Mouse (Mus musculus) embryo, embryonic 10.5 days (tissue): Measurements from ENCODE around the gene 4933407L21Rik.

ENCODE experiments used
- DNase-seq: peaks from one replicate; pipeline ENCODE4 v3.0.0-alpha.2; 2015; ENCODE audit warnings: low spot score

Gene 4933407L21Rik

DNA sequence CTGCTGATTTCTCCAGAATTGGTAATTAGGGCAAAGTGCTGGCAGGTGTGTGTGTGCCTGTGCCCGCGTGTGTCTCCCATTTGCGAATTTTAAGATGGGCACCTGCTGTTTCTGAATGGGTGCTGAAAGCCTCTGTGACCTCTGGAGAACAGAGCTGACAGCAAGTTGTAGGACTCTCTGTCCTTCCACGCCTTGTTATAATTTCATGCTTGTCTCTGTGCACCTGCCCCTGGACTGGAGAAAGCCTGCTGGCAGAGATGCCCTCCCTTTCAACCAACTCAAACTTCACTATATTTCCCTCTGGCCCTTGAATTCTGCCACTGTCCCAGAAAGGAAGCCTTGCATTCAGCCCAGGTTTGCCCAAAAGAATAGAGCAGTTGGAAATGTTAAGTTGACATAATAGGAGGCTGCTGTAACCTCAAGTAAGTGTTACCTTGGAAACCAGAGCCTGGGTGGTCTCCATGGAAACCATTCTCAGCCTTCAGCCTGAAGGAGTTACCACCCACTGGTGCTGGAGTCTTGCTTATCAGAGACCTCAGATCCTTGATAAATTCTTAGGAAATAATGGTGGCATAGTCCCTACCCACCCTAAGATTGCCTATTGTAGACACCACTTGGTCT, 11.3 kb upstream of the 4933407L21Rik start:
- peak; percentile 78 for DNase-seq

DNA sequence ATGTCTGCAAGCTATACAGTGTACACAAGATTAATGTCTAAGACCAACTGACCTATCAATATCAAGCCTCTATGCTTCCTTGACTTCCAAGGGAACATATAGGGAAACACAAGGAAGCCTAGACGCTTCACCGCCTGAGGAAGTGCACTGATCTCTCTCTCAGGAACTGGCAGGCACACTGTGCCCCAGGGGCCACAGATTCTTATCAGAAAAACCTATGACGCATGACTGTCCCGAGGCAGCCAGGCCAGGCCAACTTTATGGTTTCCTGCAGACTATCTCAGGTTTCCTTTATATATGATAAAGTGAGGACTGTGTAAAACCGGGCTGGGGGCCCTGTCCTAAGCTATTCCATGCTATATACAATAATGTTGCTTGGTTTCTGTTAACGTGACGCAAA, 8.7 kb upstream of the 4933407L21Rik start:
- DNase-seq: no peak

DNA sequence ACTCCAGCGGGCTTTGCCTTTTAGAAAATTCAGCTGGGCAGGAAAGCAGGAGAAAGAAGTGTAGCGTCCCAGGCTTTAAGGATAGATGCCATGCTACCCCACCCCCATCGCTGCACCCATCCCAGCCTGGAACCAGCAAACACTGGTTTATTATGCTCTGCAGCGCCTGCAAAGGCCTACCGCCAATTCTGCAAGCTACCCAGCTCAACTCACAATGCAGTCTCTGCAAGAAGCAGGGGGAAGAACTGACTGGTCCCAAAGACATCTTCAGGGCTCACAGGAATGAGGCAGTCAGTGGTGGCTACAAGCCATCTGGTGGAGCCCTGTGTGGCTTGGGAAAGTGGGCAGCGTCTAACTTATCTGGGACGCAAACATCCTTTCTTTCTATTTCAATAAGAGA, 6.6 kb upstream of the 4933407L21Rik start:
- no peak for DNase-seq

DNA sequence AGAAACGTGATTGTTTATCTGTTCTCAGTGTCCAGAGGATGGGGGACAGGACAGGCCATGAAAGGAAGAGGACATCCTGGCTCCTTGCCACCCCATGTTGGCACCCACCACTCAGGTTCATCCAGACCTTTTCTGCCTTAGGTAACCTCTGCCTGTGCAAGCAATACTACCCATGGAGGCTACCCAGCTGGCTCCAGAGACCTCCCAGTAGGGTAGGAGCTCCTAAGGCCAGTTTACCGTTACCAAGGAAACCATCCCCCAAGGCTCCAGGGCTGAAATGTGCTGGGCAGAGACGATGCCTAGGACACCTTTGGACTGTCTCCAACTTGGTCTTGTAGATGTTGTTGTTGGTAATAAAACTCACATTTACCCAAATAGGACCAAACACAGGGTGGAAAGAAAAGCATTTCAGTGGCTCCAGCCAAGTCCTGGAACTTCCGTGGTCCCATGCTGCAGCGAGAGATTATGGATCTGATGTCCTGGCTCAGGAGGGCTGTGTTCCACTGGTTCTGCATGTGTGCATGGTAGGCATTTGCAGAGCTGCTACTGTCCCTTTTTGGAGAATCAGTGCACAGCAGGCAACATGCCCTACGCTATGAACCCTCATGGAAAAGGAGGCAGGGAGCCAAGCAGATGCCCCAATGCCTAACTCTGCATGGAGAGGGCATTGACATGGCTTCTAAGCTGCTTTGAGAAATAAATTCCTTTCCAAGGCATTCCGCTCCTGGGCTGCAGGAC, 6.0 kb upstream of the 4933407L21Rik start:
- DNase-seq: no peak

DNA sequence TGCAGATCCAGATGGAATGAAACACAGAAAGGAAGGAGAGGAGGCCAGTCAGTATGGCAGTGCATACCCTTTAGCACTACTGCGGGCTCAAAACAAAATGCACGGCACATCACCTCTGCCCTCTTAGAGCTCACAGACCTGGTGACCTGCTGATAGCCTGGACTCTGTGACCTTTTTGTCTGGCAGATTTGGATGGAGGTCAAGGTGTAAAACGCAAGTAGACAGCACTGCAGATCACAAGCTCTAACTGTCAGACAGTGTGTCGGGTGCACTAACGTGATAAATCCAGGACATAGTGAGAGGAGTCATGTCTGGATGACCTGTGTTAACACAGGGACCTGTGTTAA, 5.4 kb upstream of the 4933407L21Rik start:
- DNase-seq: no peak

DNA sequence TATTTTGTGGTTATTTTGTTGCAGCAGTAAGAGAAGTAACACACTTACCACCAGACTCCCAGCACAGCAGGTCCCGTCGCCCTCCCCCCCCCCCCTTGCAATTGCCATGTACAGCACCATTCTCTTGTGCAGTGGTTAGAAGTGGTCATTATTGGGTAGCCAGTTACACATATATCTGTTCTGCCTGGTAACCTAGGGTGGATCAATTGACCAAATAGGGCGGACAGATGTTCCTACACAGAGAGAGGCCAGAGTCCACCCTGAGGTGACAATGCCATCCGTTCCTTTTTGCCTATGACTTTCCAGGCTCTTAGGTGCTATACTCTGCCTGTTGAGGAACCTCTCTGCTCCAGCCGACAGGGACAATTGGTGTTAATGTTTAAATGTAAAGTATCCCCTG, 3.1 kb upstream of the 4933407L21Rik start:
- no peak for DNase-seq

DNA sequence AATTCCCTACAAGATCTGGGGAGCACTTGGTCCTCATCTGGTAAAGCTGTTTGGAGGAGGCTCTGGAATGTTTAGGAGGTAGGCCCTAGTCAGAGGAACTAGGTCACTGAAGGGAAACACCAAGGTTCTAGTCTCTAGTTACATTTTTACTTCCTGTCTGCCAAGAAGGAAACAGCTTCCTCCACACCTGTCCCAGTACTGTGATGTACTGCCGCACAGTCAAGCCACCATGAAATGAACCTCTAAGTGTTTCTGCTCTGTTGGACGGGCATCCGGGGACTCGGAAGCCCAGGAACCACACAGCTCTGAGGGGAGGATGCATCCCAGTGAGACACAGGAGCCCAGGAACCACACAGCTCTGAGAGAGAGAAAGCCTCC, 394 bp downstream of the 4933407L21Rik start:
- DNase-seq: no peak

DNA sequence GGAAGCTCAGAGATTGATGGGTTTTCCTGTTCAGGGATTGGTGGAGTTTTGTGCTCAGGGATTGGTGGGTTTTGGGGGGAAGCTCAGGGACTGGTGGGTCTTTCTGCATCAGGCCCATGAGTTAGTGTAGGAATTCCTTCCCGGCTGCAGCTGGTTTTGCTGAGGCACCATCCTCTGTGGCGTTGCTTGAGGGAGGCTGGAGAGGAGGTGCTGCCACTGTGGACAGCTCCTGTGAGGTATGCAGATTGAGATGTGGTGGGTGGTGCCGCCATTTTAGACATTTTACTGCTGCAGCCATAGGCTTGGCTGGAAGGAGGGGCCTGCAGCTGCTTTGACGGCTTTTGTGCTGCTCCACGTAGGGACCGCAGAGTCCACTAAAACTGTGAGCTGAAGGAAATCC, 1.1 kb downstream of the 4933407L21Rik start:
- peak; percentile 14 for DNase-seq

DNA sequence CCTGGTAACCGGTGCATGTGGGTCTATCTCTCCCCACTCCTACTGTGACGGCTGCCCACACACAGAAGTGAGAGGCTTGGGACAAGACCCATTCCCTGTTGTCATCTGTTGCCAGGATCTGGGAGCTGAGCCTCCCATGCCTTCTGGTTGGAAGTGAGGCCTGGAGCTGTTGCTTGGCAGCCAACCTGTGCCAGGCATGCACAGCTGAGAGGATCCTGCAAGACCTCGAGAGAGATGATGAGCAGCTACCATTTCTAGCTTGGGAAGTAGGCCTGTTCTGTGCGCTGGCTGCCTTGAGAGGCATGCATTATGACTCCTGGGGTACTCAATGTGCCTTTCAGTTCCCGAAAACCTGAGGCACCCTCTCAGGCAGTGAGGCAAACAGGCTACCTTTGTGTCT, 2.9 kb downstream of the 4933407L21Rik start:
- DNase-seq: no peak

DNA sequence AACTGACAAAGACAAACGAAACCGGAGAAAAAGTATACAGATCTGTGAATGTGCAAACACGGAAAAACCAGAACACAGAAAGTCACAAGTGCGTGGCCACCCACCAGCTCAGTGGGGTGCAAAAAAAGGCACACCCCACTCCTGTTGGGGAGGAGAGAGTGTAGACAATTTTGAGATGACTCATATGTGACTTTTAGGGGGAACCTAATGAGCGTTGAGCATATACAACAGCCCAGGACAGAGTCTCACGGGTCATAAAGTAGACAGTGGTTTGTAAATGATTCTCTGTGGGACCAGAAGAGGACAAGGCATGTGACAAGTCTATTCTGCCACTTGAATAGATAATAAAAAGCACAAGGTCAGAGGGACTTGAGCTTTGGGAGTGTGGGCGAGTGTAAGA, 4.9 kb downstream of the 4933407L21Rik start:
- no peak for DNase-seq

DNA sequence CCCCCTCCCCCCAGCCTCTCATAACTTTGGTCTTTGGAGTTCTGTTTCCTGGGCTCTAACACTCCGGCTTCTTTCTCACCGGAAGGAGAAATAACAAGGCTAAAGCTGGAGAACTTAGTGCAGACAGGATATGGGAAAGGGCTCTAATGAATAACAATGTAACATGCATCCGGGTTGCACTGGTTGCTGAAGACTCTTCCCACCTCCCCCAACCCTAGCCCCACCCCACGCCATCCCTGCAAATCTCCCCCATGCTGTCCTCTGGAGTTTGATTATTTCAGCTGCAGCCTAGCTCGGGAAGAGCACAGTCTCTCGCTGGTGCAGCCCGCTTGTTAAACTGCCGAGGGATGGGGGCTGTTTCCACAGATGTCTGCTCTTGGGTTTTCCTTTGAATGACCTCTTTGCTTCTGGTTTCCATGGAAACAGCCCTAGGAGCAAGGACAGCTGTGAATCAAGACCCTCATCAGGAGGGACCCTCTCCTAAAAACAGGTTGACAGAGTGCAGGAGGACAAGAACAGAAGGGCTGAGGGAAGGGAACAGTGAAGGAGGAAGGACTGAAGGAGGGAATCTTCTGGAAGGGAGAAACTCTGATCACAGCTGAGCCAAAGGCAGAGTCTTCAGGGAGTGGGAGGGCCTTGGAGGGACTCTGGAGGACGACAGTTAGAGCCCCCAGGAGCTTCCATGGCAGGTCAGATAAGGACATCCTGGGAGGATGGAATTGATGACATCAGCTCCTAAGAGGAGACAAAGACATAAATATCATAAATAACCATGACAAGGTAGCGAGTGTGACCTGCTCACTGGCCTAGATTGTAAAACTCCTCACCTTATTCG, 5.6 kb downstream of the 4933407L21Rik start:
- DNase-seq: peak; percentile 80

DNA sequence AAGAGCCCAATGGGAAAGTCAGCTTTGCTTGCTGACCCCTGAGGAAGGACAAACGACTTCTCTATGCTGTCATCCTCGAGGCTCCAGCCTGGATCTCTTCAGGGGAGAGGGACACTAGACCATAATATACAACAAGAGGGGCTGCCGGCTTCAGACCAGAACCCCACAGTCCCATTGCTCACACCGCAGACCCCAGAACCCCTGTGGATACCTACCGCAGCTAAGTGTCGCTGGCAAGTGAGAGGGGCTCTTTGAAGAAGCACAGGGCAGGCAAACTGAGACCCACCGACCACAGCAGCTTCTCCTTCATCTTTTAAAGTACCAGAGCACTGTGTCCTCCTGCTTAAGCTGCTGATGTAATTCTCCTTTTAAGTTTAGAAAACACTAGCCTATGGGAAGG, 6.3 kb downstream of the 4933407L21Rik start:
- no peak for DNase-seq

DNA sequence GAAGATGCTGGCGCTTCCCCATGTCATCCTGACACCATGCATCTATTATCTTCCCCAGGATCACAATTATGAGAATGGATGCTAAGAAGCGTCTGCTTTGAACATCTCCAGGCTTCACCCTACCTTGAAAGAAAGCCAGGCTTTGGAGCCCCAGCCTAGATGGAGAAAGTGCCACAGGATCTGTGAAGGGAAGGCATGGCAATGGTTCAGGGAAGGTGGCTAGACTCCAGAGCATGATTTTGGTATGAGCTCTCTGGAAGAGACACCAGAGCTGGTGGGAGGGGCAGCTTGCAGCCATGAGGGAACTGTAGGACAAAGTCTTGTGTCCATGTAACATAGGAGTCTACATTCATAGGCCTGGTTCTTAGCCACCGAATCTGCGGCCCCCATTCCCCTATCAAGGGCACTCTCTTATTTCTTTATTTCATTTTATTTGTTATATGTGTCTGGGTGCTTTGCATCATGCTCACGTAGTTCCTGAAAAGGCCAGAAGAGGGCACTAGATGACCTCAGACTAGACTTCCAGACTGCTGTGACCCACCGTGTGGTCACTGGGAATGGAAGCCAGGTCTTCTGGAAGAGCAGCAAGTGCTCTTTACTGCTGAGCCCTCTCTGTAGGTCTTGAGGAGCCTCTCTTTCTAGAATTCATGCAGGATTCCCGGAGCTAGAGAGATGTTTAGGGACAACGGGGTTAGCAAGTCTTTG, 7.0 kb downstream of the 4933407L21Rik start:
- DNase-seq: peak; percentile 81

DNA sequence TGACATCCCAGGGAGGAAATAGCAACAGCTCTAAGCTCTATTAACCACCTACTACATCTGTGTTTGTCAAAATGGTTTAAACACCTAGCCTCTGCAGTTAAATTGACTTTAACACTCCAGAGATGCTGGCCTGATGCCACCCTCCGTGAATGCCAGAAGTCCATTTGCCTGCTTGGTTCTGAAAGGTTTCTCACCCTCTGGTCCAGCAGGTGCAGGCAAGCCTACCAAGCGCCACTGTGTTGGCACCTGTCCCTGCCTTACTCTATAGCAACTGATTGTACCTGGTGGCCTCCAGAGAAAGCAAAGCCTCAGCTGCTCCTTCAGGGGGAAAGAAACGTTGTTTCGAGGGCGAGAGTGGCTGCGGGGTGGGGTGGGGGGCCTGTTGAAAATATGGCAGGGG, 8.0 kb downstream of the 4933407L21Rik start:
- no peak for DNase-seq

DNA sequence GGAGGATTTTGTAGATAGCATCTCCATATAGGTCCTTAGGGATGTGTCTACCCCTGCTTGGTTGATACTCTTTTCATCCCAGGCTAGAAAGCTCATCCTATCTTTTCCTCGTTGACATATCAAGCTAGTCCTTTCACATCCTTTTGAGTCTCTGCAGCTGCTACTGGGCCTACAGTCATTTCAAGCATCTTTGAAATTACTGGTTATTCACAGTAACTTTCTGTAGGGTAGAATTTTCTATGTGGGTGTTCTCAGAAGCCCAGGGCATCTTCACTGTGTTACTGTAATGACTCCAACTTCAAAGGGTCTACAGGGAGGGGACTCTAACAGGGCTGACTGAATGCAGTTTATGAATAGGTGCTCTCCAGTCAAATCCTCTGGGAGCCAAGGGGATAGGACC, 9.0 kb downstream of the 4933407L21Rik start:
- DNase-seq: no peak

DNA sequence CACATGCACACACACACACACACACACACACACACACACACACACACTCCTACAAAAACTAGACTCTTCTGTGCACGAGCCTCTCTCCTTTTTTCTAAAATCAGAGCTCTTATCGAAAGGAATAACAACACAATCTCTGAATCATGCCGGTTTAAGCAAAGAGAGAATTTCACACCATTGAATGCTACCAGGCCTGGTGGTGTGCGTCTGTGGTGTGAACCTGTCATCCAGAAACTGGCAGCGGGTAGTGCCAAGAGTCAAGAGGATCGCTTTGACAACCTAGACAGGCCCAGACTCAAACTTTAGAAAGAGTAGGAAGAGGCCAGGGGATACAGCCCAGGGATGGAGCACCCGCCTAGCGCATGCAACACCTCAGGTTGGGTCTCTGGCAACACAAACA, 14.0 kb downstream of the 4933407L21Rik start:
- DNase-seq: no peak

DNA sequence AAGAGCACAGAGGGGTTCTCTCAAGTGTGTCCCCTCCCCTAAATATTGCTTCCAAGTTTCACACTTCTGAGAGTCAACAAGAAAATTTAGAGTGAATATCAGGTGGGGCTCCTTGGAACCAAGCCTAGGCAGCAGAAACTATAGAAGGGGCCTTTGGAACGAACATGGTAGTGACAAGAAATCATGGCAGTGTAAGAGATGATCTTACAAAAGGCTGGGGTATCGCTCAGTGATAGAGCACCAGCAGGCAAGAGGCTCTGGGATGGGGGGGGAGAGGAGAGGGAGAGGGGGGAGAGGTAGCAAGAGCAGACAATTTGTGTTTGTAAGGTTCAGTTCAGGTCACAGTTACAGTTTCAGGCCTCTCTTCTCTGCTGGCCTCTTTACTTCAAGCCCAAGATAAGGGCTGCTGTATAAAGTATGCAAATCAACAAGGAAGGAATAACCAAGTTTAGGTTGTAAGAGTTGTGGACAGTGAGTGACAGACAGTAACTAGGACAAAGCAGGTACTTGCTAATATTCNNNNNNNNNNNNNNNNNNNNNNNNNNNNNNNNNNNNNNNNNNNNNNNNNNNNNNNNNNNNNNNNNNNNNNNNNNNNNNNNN, 20.9 kb downstream of the 4933407L21Rik start:
- no peak for DNase-seq

DNA sequence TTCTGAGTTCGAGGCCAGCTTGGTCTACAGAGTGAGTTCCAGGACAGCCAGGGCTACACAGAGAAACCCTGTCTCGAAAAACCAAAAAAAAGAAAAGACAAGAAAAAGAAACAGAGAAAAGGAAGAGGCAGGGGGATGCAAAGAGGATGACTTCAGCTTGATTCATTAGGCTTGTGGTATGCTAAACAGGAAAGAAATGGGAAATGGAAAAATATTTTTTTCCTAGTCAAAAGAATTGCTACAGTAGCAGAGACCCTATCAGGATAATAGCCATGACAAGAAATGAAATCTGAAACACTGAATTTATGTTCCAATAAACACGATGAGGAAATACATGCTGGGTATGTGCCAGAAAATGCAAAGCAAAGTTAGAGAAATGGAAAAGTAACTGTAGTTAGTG, 26.9 kb downstream of the 4933407L21Rik start:
- no peak for DNase-seq

DNA sequence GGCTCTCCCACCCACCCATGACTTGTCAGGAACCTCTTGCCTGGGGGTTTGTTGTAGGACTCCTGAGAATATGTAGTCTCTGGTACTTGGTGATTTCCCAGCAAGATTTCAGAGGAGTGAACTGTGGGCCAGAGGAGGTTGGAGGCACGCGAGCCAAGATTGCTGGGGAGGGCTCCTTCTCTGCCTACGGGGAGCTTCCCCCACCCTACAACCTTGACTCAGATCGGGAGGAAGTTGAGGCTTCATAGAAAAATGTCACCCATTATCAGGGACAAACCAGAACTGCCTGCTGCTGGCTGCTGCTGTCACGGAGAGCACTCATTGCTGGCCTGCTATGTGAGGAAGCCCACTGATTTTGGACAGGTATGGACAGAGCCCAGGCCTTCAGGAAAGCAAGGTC, 29.0 kb downstream of the 4933407L21Rik start:
- DNase-seq: no peak

DNA sequence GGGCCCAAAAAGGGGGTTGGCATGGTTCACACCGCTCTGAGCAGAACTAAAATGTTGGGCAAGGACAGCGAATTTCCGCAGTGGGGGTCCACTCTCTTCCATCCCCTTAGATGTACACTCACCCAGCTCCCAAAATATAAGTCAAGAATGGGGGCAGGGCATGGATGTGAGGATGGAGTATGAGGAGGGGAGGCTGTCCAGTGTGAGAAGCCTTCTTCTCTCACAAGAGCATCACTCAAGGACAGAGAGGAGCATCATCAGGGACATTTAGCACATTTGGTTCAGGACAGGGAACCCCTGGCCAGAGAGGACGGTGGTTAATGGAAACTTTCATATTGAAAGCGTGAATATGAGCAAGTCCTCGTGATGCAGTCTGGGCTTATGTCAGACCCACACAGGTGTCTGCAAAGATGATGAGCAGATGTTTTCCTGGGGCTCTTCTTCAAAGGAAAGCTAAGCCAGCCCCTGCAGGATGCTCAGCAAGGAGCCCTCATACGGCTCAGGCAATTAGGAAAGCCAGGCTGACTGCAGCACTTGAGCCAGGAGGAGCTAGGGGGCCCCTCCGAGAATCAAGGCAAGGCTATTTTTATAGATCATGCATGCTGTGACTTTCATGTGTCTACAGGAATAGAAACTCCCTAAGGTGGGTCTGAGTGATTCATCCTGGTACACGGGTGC, 29.8 kb downstream of the 4933407L21Rik start:
- DNase-seq: no peak

DNA sequence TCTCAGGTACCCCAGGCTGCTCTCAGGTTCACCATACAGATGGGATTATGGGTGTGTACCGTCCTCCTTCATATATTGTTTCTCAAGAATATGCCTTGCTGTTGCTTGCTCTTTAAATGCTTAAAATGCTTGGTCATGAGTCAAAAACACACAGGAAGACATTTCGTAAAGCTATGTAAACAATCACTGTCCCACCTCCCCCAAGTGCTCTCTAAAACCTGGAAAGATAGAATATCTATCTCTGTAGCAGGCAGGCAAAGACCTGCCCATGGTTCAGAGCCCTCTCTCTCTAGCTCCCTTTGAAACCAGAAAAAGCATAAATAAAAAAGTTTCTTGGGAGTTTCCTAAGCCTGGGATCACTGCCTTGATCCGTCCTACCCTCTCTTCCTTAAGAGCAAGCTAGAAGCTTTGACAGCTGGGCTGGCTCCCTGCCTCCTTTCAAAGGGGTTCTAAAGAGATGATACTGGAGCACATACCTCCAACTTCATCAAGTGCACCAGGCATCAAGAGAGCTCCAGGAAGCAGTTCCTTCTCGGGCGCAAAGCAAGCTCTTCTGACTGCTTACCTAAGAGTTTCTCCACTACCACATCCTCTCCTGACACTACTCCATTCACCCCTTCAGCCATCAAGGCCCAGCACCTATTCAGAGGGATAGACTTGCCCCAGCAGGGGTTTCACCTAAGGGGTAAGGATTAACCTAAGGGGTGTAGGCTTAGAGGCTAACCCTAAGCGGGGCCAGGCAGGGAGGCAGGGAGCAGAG, 31.0 kb downstream of the 4933407L21Rik start:
- no peak for DNase-seq
